Mouse (Mus musculus) myocyte (in vitro differentiated cells): ENCODE data around the gene Senp8. TPM values are rescaled to one million over a fixed set of nuclear protein-coding genes. Genes with fewer than 3 reads are reported as not detected.

ENCODE experiments used
- H3K27me3 ChIP-seq: one replicate; pipeline ENCODE4 v1.6.1; 2011; ENCODE audit not compliant: control insufficient read depth, insufficient read depth, insufficient read length
- H3K36me3 ChIP-seq: one replicate; pipeline ENCODE4 v1.6.1; 2011; ENCODE audit not compliant: control insufficient read depth, insufficient read depth
- H3K4me2 ChIP-seq: one replicate; pipeline ENCODE4 v1.6.1; 2011; ENCODE audit warnings: low read depth, control low read depth
- H3K4me3 ChIP-seq: one replicate; pipeline ENCODE4 v1.5.1; 2011; ENCODE audit warnings: mild to moderate bottlenecking, control low read depth, moderate library complexity
- H3K79me2 ChIP-seq: one replicate; pipeline ENCODE4 v1.6.1; 2011; ENCODE audit not compliant: control insufficient read depth, insufficient read depth
- H3ac ChIP-seq: one replicate; pipeline ENCODE4 v1.6.1; 2011; ENCODE audit not compliant: control insufficient read depth, insufficient read length
- CEBPB ChIP-seq: IDR thresholded peaks from 2 replicates; pipeline ENCODE4 v1.6.1; 2011; ENCODE audit warnings: mild to moderate bottlenecking, moderate library complexity; ENCODE audit not compliant: poor library complexity, insufficient read depth, severe bottlenecking
- E2F4 ChIP-seq: IDR thresholded peaks from one replicate; pipeline ENCODE4 v1.6.1; 2011; ENCODE audit warnings: mild to moderate bottlenecking, control low read depth, moderate library complexity; ENCODE audit not compliant: insufficient read depth
- MAX ChIP-seq: IDR thresholded peaks from one replicate; pipeline ENCODE4 v1.6.1; 2011; ENCODE audit warnings: low read depth, mild to moderate bottlenecking, control low read depth
- MYOD1 ChIP-seq, 3 experiments: IDR thresholded peaks; one replicate each; pipeline ENCODE4 v1.6.1; 2011; ENCODE audit warnings: control low read depth in 2 of 3, low read depth in 2 of 3, mild to moderate bottlenecking in 2 of 3, moderate library complexity in 1 of 3; ENCODE audit not compliant: insufficient read length in 2 of 3, control insufficient read depth in 1 of 3
- MYOG ChIP-seq, 3 experiments: IDR thresholded peaks; one replicate each; pipeline ENCODE4 v1.6.1; 2011; ENCODE audit warnings: control low read depth in 2 of 3, low read depth in 2 of 3, mild to moderate bottlenecking in 2 of 3; ENCODE audit not compliant: insufficient read length in 2 of 3, control insufficient read depth in 1 of 3, insufficient read depth in 1 of 3
- POLR2A ChIP-seq: IDR thresholded peaks from one replicate; pipeline ENCODE4 v1.6.1; 2011; ENCODE audit warnings: low read depth, mild to moderate bottlenecking, control low read depth, moderate library complexity; ENCODE audit not compliant: insufficient read length
- POLR2AphosphoS2 ChIP-seq: IDR thresholded peaks from one replicate; pipeline ENCODE4 v1.6.1; 2011; ENCODE audit warnings: low read depth, control low read depth; ENCODE audit not compliant: insufficient read length
- REST ChIP-seq: IDR thresholded peaks from one replicate; pipeline ENCODE4 v1.6.1; 2011; ENCODE audit warnings: mild to moderate bottlenecking, control low read depth, moderate library complexity; ENCODE audit not compliant: insufficient read depth, insufficient read length
- SRF ChIP-seq: IDR thresholded peaks from one replicate; pipeline ENCODE4 v1.6.1; 2011; ENCODE audit warnings: low read depth; ENCODE audit not compliant: control insufficient read depth, insufficient read length
- TCF12 ChIP-seq: IDR thresholded peaks from one replicate; pipeline ENCODE4 v1.6.1; 2011; ENCODE audit warnings: mild to moderate bottlenecking, control low read depth; ENCODE audit not compliant: poor library complexity, insufficient read depth, severe bottlenecking
- TCF3 ChIP-seq: IDR thresholded peaks from one replicate; pipeline ENCODE4 v1.6.1; 2011; ENCODE audit warnings: low read depth, control low read depth; ENCODE audit not compliant: insufficient read length
- USF1 ChIP-seq: IDR thresholded peaks from one replicate; pipeline ENCODE4 v1.6.1; 2011; ENCODE audit warnings: low read depth, mild to moderate bottlenecking, control low read depth, moderate library complexity
- polyA plus RNA-seq: library from polyadenylated mRNA; unstranded; fragments of >200 nt; fragmentation: generic; extraction: Trizol; gene quantifications from one replicate; pipeline ENCODE4 v1.2.1, GENCODE M21; 2012; ENCODE audit warnings: missing spikeins

The Senp8 gene
- polyA plus RNA-seq, 1 experiment = 2.6 TPM

GRCm38 (mm10) chr9:59735394-59735793 is 15.1 kb downstream of the Senp8 start:
- Histone ChIP-seq H3K36me3 (no peaks in the 10 kb centered on the region), H3K4me2 (no peak overlapping the region), H3ac (no peak overlapping the region), H3K27me3 (no peaks in the 10 kb centered on the region), H3K79me2 (no peaks in the 10 kb centered on the region), H3K4me3 (no peak overlapping the region)
- TF ChIP-seq SRF (no peak), E2F4 (no peak), REST (no peak), POLR2A (no peak), TCF12 (no peak), MAX (no peak), MYOD1 (IDR thresholded peaks at IDR 0.05; ENCODE audit: control insufficient read depth in 1 of 3, insufficient read length in 2 of 3, low read depth in 2 of 3) (no peak), CEBPB (no peak), USF1 (no peak), TCF3 (no peak), MYOG (IDR thresholded peaks at IDR 0.05; ENCODE audit: control insufficient read depth in 1 of 3, insufficient read depth in 1 of 3, insufficient read length in 2 of 3, low read depth in 2 of 3) (no peak), POLR2AphosphoS2 (no peak)

GRCm38 (mm10) chr9:59733075-59733474 is 17.4 kb downstream of the Senp8 start:
- Histone ChIP-seq H3K79me2 (no peaks in the 10 kb centered on the region), H3K4me3 (no peak overlapping the region), H3K36me3 (no peaks in the 10 kb centered on the region), H3ac (no peak overlapping the region), H3K27me3 (no peaks in the 10 kb centered on the region), H3K4me2 (no peak overlapping the region)
- TF ChIP-seq CEBPB (no peak), SRF (no peak), MAX (no peak), POLR2A (no peak), POLR2AphosphoS2 (no peak), TCF3 (no peak), TCF12 (no peak), REST (no peak), E2F4 (no peak)

GRCm38 (mm10) chr9:59731136-59731535 is 19.4 kb downstream of the Senp8 start:
- TF ChIP-seq MYOG (IDR thresholded peaks at IDR 0.05; ENCODE audit: control insufficient read depth in 1 of 3, insufficient read depth in 1 of 3, insufficient read length in 2 of 3, low read depth in 2 of 3) (no peak), MYOD1 (IDR thresholded peaks at IDR 0.05; ENCODE audit: control insufficient read depth in 1 of 3, insufficient read length in 2 of 3, low read depth in 2 of 3) (no peak), TCF12 (no peak), SRF (no peak), USF1 (no peak), POLR2AphosphoS2 (no peak), TCF3 (no peak), REST (no peak), E2F4 (no peak), CEBPB (no peak)
- no peaks in the 10 kb centered on the region for H3K79me2 ChIP-seq
- H3K4me2 ChIP-seq = no peak overlapping the region
- no peaks in the 10 kb centered on the region for H3K36me3 ChIP-seq
- no peak overlapping the region for H3ac ChIP-seq
- no peaks in the 10 kb centered on the region for H3K27me3 ChIP-seq
- no peak overlapping the region for H3K4me3 ChIP-seq

GRCm38 (mm10) chr9:59727569-59728286 is 22.8 kb downstream of the Senp8 start:
- no peaks in the 10 kb centered on the region for H3K36me3 ChIP-seq

More at GRCm38 (mm10) chr9:59727569-59728286, 22.8 kb downstream of the Senp8 start:
- TF ChIP-seq POLR2A (no peak), TCF12 (no peak), MYOG (IDR thresholded peaks at IDR 0.05; ENCODE audit: control insufficient read depth in 1 of 3, insufficient read depth in 1 of 3, insufficient read length in 2 of 3, low read depth in 2 of 3) (no peak), POLR2AphosphoS2 (no peak), SRF (no peak), MYOD1 (IDR thresholded peaks at IDR 0.05; ENCODE audit: control insufficient read depth in 1 of 3, insufficient read length in 2 of 3, low read depth in 2 of 3) (no peak), TCF3 (no peak), USF1 (no peak), E2F4 (no peak), CEBPB (no peak), MAX (no peak)
- Histone ChIP-seq H3K27me3 (no peaks in the 10 kb centered on the region), H3K4me3 (no peak overlapping the region), H3K79me2 (no peaks in the 10 kb centered on the region), H3ac (no peak overlapping the region), H3K4me2 (no peak overlapping the region)
